Mouse (Mus musculus): ENCODE results near the gene Acadvl. TPM values are rescaled to one million over a fixed set of nuclear protein-coding genes. Genes with fewer than 3 reads are reported as not detected.
A peak's percentile ranks its signal among the peaks of the same experiment; 100 is the strongest.

Acadvl gene
- polyA plus RNA-seq, 1 experiment from 2014 or later = 78.2 TPM

DNA sequence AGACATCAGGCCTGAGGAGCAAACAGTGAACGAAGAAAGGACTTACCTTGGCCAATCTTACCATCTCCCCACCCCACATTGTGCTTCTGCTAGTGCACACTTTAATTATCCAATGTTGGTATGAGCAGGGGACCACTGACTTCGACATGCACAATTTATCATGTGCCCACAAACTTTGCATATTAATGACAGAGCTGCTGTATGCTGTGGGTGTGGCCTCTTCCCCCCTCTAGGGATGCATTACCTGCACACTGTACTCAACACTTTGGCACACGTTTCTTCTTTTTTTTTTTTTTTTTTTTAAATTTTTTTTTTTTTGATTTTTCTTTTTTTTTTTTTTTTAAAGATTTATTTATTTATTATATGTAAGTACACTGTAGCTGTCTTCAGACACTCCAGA, 44.4 kb downstream of the Acadvl start:
- Histone ChIP-seq H3K36me3 (peaks cover 75% of the 10 kb centered on the region), H3K4me2 (no peak overlapping the region)

DNA sequence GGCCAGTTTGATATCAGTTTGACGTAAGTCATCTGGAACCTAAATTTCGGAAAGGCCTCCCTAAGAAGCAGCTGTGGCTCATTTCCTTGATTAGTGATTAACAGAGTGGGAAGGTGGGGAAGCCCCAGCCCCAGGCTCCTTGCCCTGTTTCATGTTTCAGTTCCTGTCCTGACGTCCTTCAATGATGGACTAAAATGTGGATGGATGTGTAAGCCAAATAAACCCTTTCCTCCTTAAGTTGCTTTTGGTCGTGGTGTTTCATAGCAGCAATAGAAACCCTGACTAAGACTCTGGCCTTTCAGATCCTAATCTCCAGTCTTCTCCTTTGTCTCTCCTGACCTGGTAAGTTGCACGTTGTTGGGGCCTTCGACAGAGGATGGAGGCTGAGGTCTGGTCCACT, 45.0 kb downstream of the Acadvl start:
- peaks cover 15% of the 10 kb centered on the region for H3K4me1 ChIP-seq
- H3K27ac ChIP-seq = no peak overlapping the region
- no peak overlapping the region for H3K4me2 ChIP-seq
- 64% methylated on average over 6 of the region's 6 CpGs for WGBS
- peaks cover 69% of the 10 kb centered on the region for H3K36me3 ChIP-seq
- ATAC-seq (ENCODE audit: insufficient number of reproducible peaks, insufficient read depth, low FRiP score, low TSS enrichment, low read depth) = no peak
- no peak overlapping the region for H3K4me3 ChIP-seq
- H3K9ac ChIP-seq = no peak overlapping the region
- no peaks in the 10 kb centered on the region for H3K9me3 ChIP-seq
- peaks cover 32% of the 10 kb centered on the region for H3K27me3 ChIP-seq

More for the DNA sequence above, 44.4 kb downstream of the Acadvl start:
- no peak for ATAC-seq (ENCODE audit: insufficient number of reproducible peaks, insufficient read depth, low FRiP score, low TSS enrichment, low read depth)
- Histone ChIP-seq H3K27ac (no peak overlapping the region), H3K9me3 (no peaks in the 10 kb centered on the region), H3K4me3 (no peak overlapping the region), H3K9ac (no peak overlapping the region), H3K4me1 (peaks cover 12% of the 10 kb centered on the region), H3K27me3 (peaks cover 26% of the 10 kb centered on the region)
- WGBS = 88% methylated on average over 3 of the region's 3 CpGs

- peaks cover 46% of the 10 kb centered on the region for H3K27me3 ChIP-seq
- peaks cover 18% of the 10 kb centered on the region for H3K4me1 ChIP-seq
- H3K9me3 ChIP-seq = no peaks in the 10 kb centered on the region
- ATAC-seq (ENCODE audit: insufficient number of reproducible peaks, insufficient read depth, low FRiP score, low TSS enrichment, low read depth) = no peak
- no peak overlapping the region for H3K9ac ChIP-seq
- H3K36me3 ChIP-seq = peaks cover 55% of the 10 kb centered on the region
- no peak overlapping the region for H3K4me2 ChIP-seq
- no peak overlapping the region for H3K27ac ChIP-seq
- 89% methylated on average over 4 of the region's 4 CpGs for WGBS
- H3K4me3 ChIP-seq = no peak overlapping the region
These were observed 46.4 kb downstream of the Acadvl start for GRCm38 (mm10) chr11:69968793-69969192.

- peaks cover 39% of the 10 kb centered on the region for H3K36me3 ChIP-seq
- peaks cover 18% of the 10 kb centered on the region for H3K4me1 ChIP-seq
- no peak overlapping the region for H3K27ac ChIP-seq
- ATAC-seq (ENCODE audit: insufficient number of reproducible peaks, insufficient read depth, low FRiP score, low TSS enrichment, low read depth) = no peak
- no peaks in the 10 kb centered on the region for H3K9me3 ChIP-seq
- H3K27me3 ChIP-seq = peaks cover 64% of the 10 kb centered on the region
- H3K9ac ChIP-seq = peak overlapping the region; percentile 67
- 40% methylated on average over 17 of the region's 17 CpGs for WGBS
- H3K4me2 ChIP-seq = peak overlapping the region; percentile 59
- H3K4me3 ChIP-seq = peak overlapping the region; percentile 42
These were observed 48.2 kb downstream of the Acadvl start for GRCm38 (mm10) chr11:69966860-69967517.

DNA sequence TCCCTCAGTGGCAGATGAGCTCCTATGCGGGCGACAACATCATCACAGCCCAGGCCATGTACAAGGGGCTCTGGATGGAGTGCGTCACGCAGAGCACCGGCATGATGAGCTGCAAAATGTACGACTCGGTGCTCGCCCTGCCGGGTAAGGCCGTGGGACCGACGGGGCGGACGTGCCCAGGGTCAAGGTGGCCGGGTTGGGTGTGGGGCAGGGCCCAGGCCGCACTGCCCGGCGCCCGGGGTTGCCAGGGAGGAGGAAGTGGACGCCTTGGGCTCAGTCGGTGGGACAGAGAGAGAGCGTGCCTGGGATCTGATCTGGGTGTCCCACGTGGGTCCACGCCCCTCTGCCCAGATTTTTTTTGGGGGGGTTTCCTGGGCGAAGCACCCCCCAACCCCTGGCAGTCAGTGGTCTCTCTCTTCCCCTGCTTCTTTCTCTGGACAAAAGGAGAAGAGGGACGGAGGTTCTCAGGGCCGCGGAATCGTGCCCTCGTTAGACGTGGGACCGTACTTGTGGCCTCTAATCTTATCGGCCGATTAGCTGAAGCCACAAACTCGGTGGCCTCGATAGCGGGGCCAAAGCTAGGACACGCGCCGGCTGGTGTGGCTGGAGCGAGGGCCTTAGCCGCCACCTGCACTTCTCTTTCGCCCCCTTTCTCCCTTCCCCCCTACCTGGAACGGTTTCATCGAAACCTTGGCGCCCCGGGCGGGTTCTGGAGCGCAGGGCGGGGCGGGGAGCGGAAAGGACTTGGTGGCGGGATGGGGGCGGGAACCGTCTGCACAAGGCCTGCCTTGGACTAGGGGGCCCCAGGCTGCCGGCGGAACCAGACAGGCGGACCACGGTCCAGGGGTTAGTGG, 49.0 kb downstream of the Acadvl start:
- H3K36me3 ChIP-seq = peaks cover 31% of the 10 kb centered on the region
- peak overlapping the region; percentile 67 for H3K9ac ChIP-seq
- peak overlapping the region; percentile 59 for H3K4me2 ChIP-seq
- peak overlapping the region; percentile 33; the same call in 1 of the 2 replicates for H3K27ac ChIP-seq
- peak overlapping the region; percentile 42 for H3K4me3 ChIP-seq
- 2% methylated on average over 58 of the region's 59 CpGs for WGBS
- H3K4me1 ChIP-seq = peaks cover 18% of the 10 kb centered on the region
- peaks cover 71% of the 10 kb centered on the region for H3K27me3 ChIP-seq
- H3K9me3 ChIP-seq = no peaks in the 10 kb centered on the region
- ATAC-seq (ENCODE audit: insufficient number of reproducible peaks, insufficient read depth, low FRiP score, low TSS enrichment, low read depth) = no peak

GRCm38 (mm10) chr11:69965271-69966005, 49.8 kb downstream of the Acadvl start:
- 2% methylated on average over 49 of the region's 49 CpGs for WGBS
- Histone ChIP-seq H3K27me3 (peaks cover 77% of the 10 kb centered on the region), H3K27ac (peak overlapping the region; percentile 51; the same call in 1 of the 2 replicates), H3K9me3 (no peaks in the 10 kb centered on the region), H3K9ac (peak overlapping the region; percentile 67), H3K4me2 (peak overlapping the region; percentile 59), H3K4me3 (peak overlapping the region; percentile 42), H3K4me1 (peaks cover 18% of the 10 kb centered on the region), H3K36me3 (peaks cover 27% of the 10 kb centered on the region)
- no peak for ATAC-seq (ENCODE audit: insufficient number of reproducible peaks, insufficient read depth, low FRiP score, low TSS enrichment, low read depth)

- Histone ChIP-seq H3K4me1 (peaks cover 18% of the 10 kb centered on the region), H3K36me3 (peaks cover 20% of the 10 kb centered on the region), H3K9ac (0 out of 2 replicates have a peak within 1 kb of the TSS, but pooled peaks have one; percentile 67), H3K9me3 (no peaks in the 10 kb centered on the region), H3K27ac (peak within 1 kb of the TSS; percentile 51; the same call in 1 of the 2 replicates), H3K4me3 (peak within 1 kb of the TSS; percentile 42), H3K4me2 (peak within 1 kb of the TSS; percentile 59), H3K27me3 (peaks cover 77% of the 10 kb centered on the region)
- WGBS = 6% methylated on average over 24 of the region's 24 CpGs
- 0 out of 2 replicates have a peak, but pooled peaks have one; percentile 16 for ATAC-seq (ENCODE audit: insufficient number of reproducible peaks, insufficient read depth, low FRiP score, low TSS enrichment, low read depth)
These were observed 50.5 kb downstream of the Acadvl start, which contains the start of gene Cldn7 for GRCm38 (mm10) chr11:69964650-69965270. Gene Cldn7 (plus strand): TSS chr11:69964779.

DNA sequence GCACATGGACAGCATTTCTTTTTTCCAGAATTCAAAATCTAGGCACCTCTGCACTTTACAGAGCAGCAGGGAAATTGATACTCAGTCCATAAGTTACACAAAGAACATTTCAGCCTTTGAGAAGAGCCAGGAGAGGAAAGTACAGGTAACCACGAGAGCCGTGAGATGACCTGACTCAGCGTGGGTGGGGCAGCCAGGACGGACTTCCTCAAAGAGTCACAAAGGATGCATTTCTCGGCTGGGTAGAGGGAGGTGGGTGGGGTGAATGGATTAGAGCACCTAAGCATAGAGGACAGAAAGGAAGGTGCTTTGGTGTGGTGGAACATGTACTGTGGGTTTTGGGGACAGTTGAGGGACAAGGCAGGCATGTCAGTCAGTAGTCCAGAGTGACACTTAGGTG, 53.4 kb downstream of the Acadvl start:
- Histone ChIP-seq H3K4me3 (no peak overlapping the region), H3K4me1 (peaks cover 16% of the 10 kb centered on the region), H3K27me3 (peaks cover 62% of the 10 kb centered on the region), H3K9me3 (no peaks in the 10 kb centered on the region), H3K9ac (no peak overlapping the region), H3K36me3 (no peaks in the 10 kb centered on the region), H3K27ac (no peak overlapping the region), H3K4me2 (no peak overlapping the region)
- no peak for ATAC-seq (ENCODE audit: insufficient number of reproducible peaks, insufficient read depth, low FRiP score, low TSS enrichment, low read depth)
- WGBS = 41% methylated on average over 5 of the region's 5 CpGs

GRCm38 (mm10) chr11:69960616-69961015, 54.6 kb downstream of the Acadvl start:
- no peak overlapping the region for H3K4me2 ChIP-seq
- H3K27ac ChIP-seq = no peak overlapping the region
- WGBS = 25% methylated on average over 5 of the region's 5 CpGs
- H3K4me1 ChIP-seq = peaks cover 5% of the 10 kb centered on the region; the same call in 1 of the 2 replicates
- no peak for ATAC-seq (ENCODE audit: insufficient number of reproducible peaks, insufficient read depth, low FRiP score, low TSS enrichment, low read depth)
- H3K9me3 ChIP-seq = no peaks in the 10 kb centered on the region
- H3K4me3 ChIP-seq = no peak overlapping the region
- H3K36me3 ChIP-seq = no peaks in the 10 kb centered on the region
- H3K9ac ChIP-seq = no peak overlapping the region
- peaks cover 49% of the 10 kb centered on the region for H3K27me3 ChIP-seq
